Mouse (Mus musculus) T-helper 2 cell (primary cell): Measurements from ENCODE around the gene BC004004.

Experiments
- in situ Hi-C: fragments of 300-600 bp; cut with MboI, MseI; formaldehyde crosslinking; loops from one replicate; pipeline ENCODE4 v1.15.1; 2025; ENCODE audit warnings: high pct_unique_total_duplicates

BC004004 gene

GRCm38 (mm10) chr17:29258921-29259320 is 9.7 kb upstream of the BC004004 start:
- in situ Hi-C loops: loop anchor here (5.0 kb wide), 1 partner anchor 258 kb away; no protein-coding TSS in a partner anchor

- in situ Hi-C loops: loop anchor here (5.0 kb wide), 1 partner anchor 258 kb away; no protein-coding TSS in a partner anchor
These were observed 9.1 kb upstream of the BC004004 start for GRCm38 (mm10) chr17:29259489-29259888.

GRCm38 (mm10) chr17:29260501-29260900 is 8.1 kb upstream of the BC004004 start:
- in situ Hi-C loops: loop anchor here (10.0 kb wide), 1 partner anchor 1814 kb away; no protein-coding TSS in a partner anchor

GRCm38 (mm10) chr17:29261603-29262258 is 6.9 kb upstream of the BC004004 start:
- in situ Hi-C loops: loop anchor here (10.0 kb wide), 1 partner anchor 1813 kb away; no protein-coding TSS in a partner anchor

- in situ Hi-C loops: loop anchor here (10.0 kb wide), 1 partner anchor 1813 kb away; no protein-coding TSS in a partner anchor
These were observed 6.3 kb upstream of the BC004004 start for GRCm38 (mm10) chr17:29262259-29262649.

- in situ Hi-C loops: loop anchor here (10.0 kb wide), 1 partner anchor 1811 kb away; no protein-coding TSS in a partner anchor
These were observed 5.2 kb upstream of the BC004004 start for GRCm38 (mm10) chr17:29263417-29263816.

- in situ Hi-C loops: loop anchor here (10.0 kb wide), 1 partner anchor 1811 kb away; no protein-coding TSS in a partner anchor
These were observed 4.6 kb upstream of the BC004004 start, which contains the start of gene Ppil1 for GRCm38 (mm10) chr17:29263840-29264633. Ppil1 (minus strand) TSS chr17:29264186.

- in situ Hi-C loops: loop anchor here (10.0 kb wide), 1 partner anchor 1810 kb away; no protein-coding TSS in a partner anchor
These were observed 3.8 kb upstream of the BC004004 start for GRCm38 (mm10) chr17:29264760-29265159.

- in situ Hi-C loops: loop anchor here (10.0 kb wide), 1 partner anchor 1808 kb away; no protein-coding TSS in a partner anchor
These were observed 1.5 kb upstream of the BC004004 start for GRCm38 (mm10) chr17:29267040-29267439.

- in situ Hi-C loops: loop anchor here (10.0 kb wide), 1 partner anchor 1807 kb away; no protein-coding TSS in a partner anchor
These were observed 482 bp upstream of the BC004004 start for GRCm38 (mm10) chr17:29267931-29268681.

- in situ Hi-C loops: loop anchor here (10.0 kb wide), 1 partner anchor 1805 kb away; no protein-coding TSS in a partner anchor
These were observed 740 bp downstream of the BC004004 start for GRCm38 (mm10) chr17:29269349-29269706.

GRCm38 (mm10) chr17:29270148-29270698 is 1.6 kb downstream of the BC004004 start:
- in situ Hi-C loops: no loop called here

GRCm38 (mm10) chr17:29273156-29273555 is 4.6 kb downstream of the BC004004 start:
- in situ Hi-C loops: no loop called here

GRCm38 (mm10) chr17:29273889-29274288 is 5.3 kb downstream of the BC004004 start:
- in situ Hi-C loops: no loop called here

GRCm38 (mm10) chr17:29280422-29280821 is 11.8 kb downstream of the BC004004 start:
- in situ Hi-C loops: no loop called here

- in situ Hi-C loops: no loop called here
These were observed 13.0 kb downstream of the BC004004 start for GRCm38 (mm10) chr17:29281541-29281940.

GRCm38 (mm10) chr17:29282216-29282952 is 13.8 kb downstream of the BC004004 start:
- in situ Hi-C loops: no loop called here

GRCm38 (mm10) chr17:29291793-29292192 is 23.2 kb downstream of the BC004004 start:
- in situ Hi-C loops: no loop called here

- in situ Hi-C loops: no loop called here
These were observed 24.4 kb downstream of the BC004004 start for GRCm38 (mm10) chr17:29292996-29293395.
